Mouse (Mus musculus): ENCODE data around the gene Prcc. TPM values are rescaled to one million over a fixed set of nuclear protein-coding genes. Genes with fewer than 3 reads are reported as not detected.

Gene Prcc
- 10 to 100 TPM; 30.7 to 50.3 TPM for polyA plus RNA-seq (2012; fragmentation: generic; extraction: Trizol)

DNA sequence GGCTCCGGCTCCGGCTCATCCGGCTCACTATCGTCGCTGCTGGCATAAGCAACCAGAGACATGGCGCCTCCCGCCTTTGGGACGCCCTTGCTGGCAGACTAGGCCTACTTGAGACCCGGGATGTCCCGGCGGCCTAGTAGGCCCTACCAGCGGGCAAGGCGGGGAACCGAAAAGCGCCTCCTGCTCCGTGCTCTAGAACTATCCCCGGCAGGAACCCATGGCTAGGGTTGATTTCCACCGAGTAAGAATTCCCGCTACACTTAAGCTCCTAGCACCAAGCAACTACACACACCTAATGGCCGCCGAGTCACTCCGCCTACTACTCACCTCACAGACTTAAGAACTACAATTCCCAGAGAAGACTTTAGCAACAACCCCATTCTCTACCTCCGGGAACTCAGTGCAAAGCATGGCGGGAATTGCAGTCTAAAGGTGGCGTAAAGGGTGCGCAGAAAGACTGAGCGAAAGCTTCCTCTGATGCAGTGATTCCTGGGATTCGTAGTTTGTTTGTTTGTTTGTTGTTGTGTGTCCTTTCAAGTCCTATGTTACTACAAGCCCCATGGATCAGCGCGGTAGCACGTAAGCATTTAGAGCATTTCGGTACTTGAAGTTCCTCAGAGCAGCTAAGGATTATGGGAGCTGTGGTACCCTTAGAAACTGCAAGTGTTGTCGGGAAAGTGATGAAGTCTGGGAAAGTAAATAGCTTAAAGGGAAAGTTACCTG lies at the start of gene Prcc:
Prcc (minus strand) TSS at position 328 of the 723 bp plus-strand sequence.

DNA sequence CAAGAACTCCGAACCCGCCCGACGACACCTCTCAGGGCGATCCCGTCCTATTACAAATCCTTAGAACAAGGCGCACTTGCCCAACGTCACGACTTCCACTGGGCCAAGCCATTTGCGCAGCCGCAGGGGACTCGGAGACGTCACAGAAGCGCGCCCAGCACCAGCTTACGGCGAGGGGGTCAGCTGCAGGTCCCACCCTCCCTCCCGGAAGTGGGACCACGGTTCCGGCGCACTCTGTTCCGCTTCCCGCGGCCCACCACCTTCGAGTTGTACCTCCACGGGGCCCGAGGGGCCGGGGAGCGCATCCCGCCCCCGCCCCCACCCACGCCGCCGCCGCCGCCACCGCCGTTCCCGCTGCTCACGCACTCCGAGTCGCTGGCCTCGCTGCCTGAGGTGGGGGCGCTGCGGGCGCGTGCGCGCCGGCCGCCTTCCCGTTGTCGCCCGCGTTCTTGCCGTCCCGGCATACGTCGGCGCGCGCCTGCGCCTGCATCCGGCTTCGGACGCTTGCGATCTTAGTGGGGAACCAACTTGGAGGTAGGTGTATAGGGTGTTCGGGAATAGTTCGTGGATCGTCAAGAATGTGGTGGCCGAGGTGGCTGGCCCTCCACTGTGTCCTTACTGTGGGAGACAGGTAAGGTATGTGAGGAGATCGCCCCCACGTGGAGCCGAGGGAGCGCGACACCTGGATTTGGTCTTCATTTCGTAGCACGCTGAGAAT lies 44.8 kb upstream of the Prcc start, which contains the start of the genes Isg20l2 and Rrnad1:
Isg20l2 (plus strand) TSS at position 237 of the 718 bp plus-strand sequence.
Rrnad1 (minus strand) TSS at position 640 of the 718 bp plus-strand sequence.

DNA sequence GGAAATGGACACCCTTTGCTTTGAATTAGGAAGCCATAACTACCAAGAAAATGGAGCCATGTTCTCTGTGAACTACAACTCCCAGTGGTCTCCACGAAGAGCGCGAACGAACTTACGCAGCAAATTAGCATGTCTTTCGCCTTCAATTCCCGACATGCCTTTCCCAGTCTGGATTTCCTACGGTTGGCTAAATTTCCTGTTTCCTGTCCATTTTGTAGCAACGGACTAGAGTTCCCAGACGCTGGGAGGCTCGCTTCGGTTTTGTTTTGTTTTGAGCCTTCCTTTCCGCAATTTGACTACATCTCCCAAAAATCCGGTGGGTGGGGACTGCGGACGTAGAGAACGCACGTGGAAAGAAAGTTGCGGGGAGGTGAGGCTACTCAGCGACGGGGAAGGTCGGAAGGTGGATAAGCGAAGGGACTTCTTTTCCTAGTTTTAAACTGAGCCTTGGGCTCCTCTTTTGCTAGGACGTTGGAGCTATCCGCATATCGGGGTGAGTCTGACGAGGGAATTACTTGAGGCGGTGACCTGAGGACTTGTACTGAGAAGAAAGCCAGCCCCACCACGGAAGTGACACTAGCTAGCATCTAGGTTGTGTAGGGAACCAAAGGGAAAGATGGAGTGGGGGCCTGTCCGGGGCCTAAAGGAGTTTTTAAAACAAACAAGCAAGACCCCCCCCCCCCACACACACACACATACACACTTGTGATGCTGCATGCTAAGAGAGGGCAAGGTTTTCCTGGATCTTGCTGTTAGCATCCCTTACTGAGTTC lies 34.1 kb upstream of the Prcc start, which contains the start of gene Mrpl24:
Mrpl24 (plus strand) TSS at position 171 of the 773 bp plus-strand sequence.

DNA sequence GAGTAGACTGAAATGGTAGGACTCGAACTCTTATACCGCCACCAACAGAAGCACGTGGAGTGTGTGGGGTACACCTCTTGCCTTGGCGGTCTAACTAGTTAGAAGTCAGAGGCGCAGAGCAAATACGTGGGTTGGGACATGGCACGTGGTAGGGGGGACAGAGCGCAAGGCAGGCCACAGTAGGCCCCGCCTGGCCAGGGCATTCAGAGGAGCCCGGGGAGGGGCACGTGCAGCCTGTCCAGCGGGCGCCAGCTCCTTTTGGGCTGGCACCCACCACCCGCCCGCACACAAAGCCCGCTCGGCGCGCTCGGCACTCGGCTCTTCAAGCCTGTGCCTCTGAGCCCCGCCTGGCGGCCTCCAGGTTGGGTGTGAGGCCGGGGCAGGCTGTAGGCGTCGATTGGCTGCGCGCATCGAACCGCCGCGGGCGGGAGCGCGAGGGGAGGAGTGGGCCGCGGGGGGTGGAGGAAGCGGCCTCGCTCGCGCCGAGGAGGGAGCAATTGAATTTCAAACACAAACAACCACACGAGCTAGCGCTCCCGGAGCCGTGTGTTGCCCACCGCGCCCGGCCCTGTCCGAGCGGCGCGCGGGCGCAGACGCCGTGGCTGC lies 20.6 kb upstream of the Prcc start, which contains the start of gene Hdgf:
Hdgf (plus strand) TSS at position 442 of the 606 bp plus-strand sequence.

DNA sequence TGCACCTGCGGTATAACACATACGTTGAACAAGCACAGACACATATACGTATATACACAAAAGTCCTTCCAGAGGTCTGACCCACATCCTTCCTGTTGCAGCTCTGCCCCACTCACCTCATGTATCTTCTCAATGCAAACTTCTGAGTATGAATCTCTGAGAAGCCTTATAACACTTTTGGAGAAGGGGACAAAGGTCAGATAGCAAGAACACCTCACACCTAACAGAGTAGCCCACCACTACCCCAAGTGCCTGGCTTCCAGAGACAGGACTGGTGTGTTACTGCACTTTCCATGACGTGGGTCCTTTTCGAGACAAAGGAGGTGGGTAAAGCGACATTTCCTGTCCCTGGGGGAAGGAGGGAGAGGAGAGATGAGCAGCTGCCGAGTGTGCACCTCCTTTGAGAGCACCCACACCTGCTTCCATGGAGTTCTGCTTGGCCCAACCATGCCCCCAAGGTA lies 38.7 kb downstream of the Prcc start, which contains the start of gene Sh2d2a:
Sh2d2a (plus strand) TSS at position 106 of the 461 bp plus-strand sequence.

DNA sequence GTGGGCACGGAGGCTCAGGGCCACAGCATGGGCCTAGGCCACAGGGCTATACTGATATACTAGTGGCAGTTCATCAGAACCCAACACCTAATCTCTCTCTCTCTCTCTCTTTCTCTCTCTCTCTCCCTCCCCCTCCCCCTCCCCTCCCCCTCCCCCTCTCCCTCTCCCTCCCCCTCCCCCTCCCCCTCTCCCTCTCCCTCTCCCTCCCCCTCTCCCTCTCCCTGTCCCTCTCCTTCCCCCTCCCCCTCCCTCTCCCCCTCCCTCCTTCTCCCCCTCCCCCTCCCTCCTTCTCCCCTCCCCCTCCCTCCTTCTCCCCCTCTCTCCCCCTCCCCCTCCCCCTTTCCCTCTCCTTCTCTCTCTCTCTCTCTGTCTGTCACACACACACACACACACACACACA lies 61.2 kb downstream of the Prcc start, which contains the start of gene Pear1:
Pear1 (minus strand) TSS at position 101 of the 400 bp plus-strand sequence.

Other genes with a start within 250 kb of the Prcc start
- gene Lrrc71, start 137.0 kb downstream of the Prcc start, polyA plus RNA-seq (2012; fragmentation: generic; extraction: Trizol), result under 1 TPM; 0.28 to 0.38 TPM
- gene Ntrk1, start 90.4 kb downstream of the Prcc start, polyA plus RNA-seq (2012; fragmentation: generic; extraction: Trizol), result not detected
- gene Insrr, start 88.7 kb downstream of the Prcc start, polyA plus RNA-seq (2012; fragmentation: generic; extraction: Trizol), result not detected
- 10 to 100 TPM; 13.4 to 32.4 TPM for gene Pear1, start 61.3 kb downstream of the Prcc start, polyA plus RNA-seq (2012; fragmentation: generic; extraction: Trizol)
- gene Sh2d2a, start 38.9 kb downstream of the Prcc start, polyA plus RNA-seq (2012; fragmentation: generic; extraction: Trizol), result under 1 TPM in 1 of 2 experiments, not detected in 1; 0.01 TPM
- 100 to 1,000 TPM; 155 to 249 TPM for gene Hdgf, start 20.7 kb upstream of the Prcc start, polyA plus RNA-seq (2012; fragmentation: generic; extraction: Trizol)
- gene Mrpl24, start 33.9 kb upstream of the Prcc start, polyA plus RNA-seq (2012; fragmentation: generic; extraction: Trizol), result 10 to 100 TPM; 55.0 to 92.7 TPM
- gene Isg20l2, start 44.7 kb upstream of the Prcc start, polyA plus RNA-seq (2012; fragmentation: generic; extraction: Trizol), result 10 to 100 TPM in 1 of 2 experiments, 1 to 10 TPM in 1; 3.8 to 16.4 TPM
- 1 to 10 TPM; 1.3 to 9.6 TPM for gene Rrnad1, start 45.1 kb upstream of the Prcc start, polyA plus RNA-seq (2012; fragmentation: generic; extraction: Trizol)
- 1 to 10 TPM; 1.8 to 6.7 TPM for gene Crabp2, start 63.1 kb upstream of the Prcc start, polyA plus RNA-seq (2012; fragmentation: generic; extraction: Trizol)
- gene Nes, start 85.5 kb upstream of the Prcc start, polyA plus RNA-seq (2012; fragmentation: generic; extraction: Trizol), result 1 to 10 TPM; 1.6 to 1.9 TPM
- gene Bcan, start 114.6 kb upstream of the Prcc start, polyA plus RNA-seq (2012; fragmentation: generic; extraction: Trizol), result not detected
- not detected for gene Hapln2, start 142.0 kb upstream of the Prcc start, polyA plus RNA-seq (2012; fragmentation: generic; extraction: Trizol)
- 1 to 10 TPM; 8.1 to 8.2 TPM for gene Gpatch4, start 157.5 kb upstream of the Prcc start, polyA plus RNA-seq (2012; fragmentation: generic; extraction: Trizol)
- 100 to 1,000 TPM; 274 to 276 TPM for gene Naxe, start 172.9 kb upstream of the Prcc start, polyA plus RNA-seq (2012; fragmentation: generic; extraction: Trizol)
- under 1 TPM in 1 of 2 experiments, not detected in 1; 0.05 TPM for gene Ttc24, start 192.7 kb upstream of the Prcc start, polyA plus RNA-seq (2012; fragmentation: generic; extraction: Trizol)
- gene Iqgap3, start 196.4 kb upstream of the Prcc start, polyA plus RNA-seq (2012; fragmentation: generic; extraction: Trizol), result 10 to 100 TPM; 24.1 to 30.5 TPM